Mouse (Mus musculus) thymus, postnatal 25 days (tissue): Measurements from ENCODE around the gene Tcta.
"Not testable (repeated sequence)": the region's sequence is repeated elsewhere in the genome, so short reads cannot be mapped to it uniquely, and the experiment has no call there.

Source experiments
- DNase-seq: peaks from one replicate; pipeline ENCODE4 v3.0.0; 2022

Tcta gene

GRCm38 (mm10) chr9:108305629-108306520 lies at the start of gene Tcta, which contains the start of gene Rhoa:
Tcta (minus strand) TSS chr9:108306160.
Rhoa (plus strand) TSS chr9:108306129.
- peak; percentile 98 for DNase-seq

GRCm38 (mm10) chr9:108349727-108350126 lies 43.8 kb upstream of the Tcta start:
- no peak for DNase-seq

GRCm38 (mm10) chr9:108348290-108348680 lies 42.3 kb upstream of the Tcta start:
- DNase-seq, result peak; percentile 8

GRCm38 (mm10) chr9:108347540-108348289 lies 41.8 kb upstream of the Tcta start, which contains the start of gene Usp4:
Usp4 (plus strand) TSS chr9:108347853.
- peak; percentile 84 for DNase-seq

GRCm38 (mm10) chr9:108347024-108347423 lies 41.1 kb upstream of the Tcta start:
- no peak for DNase-seq

GRCm38 (mm10) chr9:108344471-108344870 lies 38.5 kb upstream of the Tcta start:
- no peak for DNase-seq

- DNase-seq, result no peak
Observed at GRCm38 (mm10) chr9:108343835-108344234, 37.9 kb upstream of the Tcta start.

GRCm38 (mm10) chr9:108343331-108343730 lies 37.4 kb upstream of the Tcta start:
- no peak for DNase-seq

GRCm38 (mm10) chr9:108342301-108342831 lies 36.4 kb upstream of the Tcta start:
- DNase-seq, result peak; percentile 22

GRCm38 (mm10) chr9:108341801-108342200 lies 35.8 kb upstream of the Tcta start:
- peak; percentile 11 for DNase-seq

GRCm38 (mm10) chr9:108341139-108341475 lies 35.1 kb upstream of the Tcta start:
- DNase-seq, result peak; percentile 10

- peak; percentile 33 for DNase-seq
Observed at GRCm38 (mm10) chr9:108340258-108341138, 34.5 kb upstream of the Tcta start.

GRCm38 (mm10) chr9:108339886-108340257 lies 33.9 kb upstream of the Tcta start:
- DNase-seq, result peak; percentile 35

GRCm38 (mm10) chr9:108338886-108339781 lies 33.2 kb upstream of the Tcta start, which contains the start of gene Gpx1:
Gpx1 (plus strand) TSS chr9:108338903.
- peak; percentile 91 for DNase-seq

- DNase-seq, result no peak
Observed at GRCm38 (mm10) chr9:108338551-108338885, 32.6 kb upstream of the Tcta start.

- DNase-seq, result no peak
Observed at GRCm38 (mm10) chr9:108337848-108338550, 32.0 kb upstream of the Tcta start.

- no peak for DNase-seq
Observed at GRCm38 (mm10) chr9:108325811-108326210, 19.9 kb upstream of the Tcta start.

GRCm38 (mm10) chr9:108324784-108325183 lies 18.8 kb upstream of the Tcta start:
- DNase-seq, result no peak

GRCm38 (mm10) chr9:108322054-108322453 lies 16.1 kb upstream of the Tcta start:
- DNase-seq, result not testable (repeated sequence)

- DNase-seq, result no peak
Observed at GRCm38 (mm10) chr9:108318462-108318861, 12.5 kb upstream of the Tcta start.

- no peak for DNase-seq
Observed at GRCm38 (mm10) chr9:108317572-108317971, 11.6 kb upstream of the Tcta start.
